Mouse (Mus musculus): ENCODE measurements around the gene Hnrnpu. TPM values are rescaled to one million over a fixed set of nuclear protein-coding genes. Genes with fewer than 3 reads are reported as not detected.
"Not testable (repeated sequence)": the region's sequence is repeated elsewhere in the genome, so short reads cannot be mapped to it uniquely, and the experiment has no call there.

Gene Hnrnpu
- polyA plus RNA-seq, 1 experiment from 2014 or later, result 239 TPM

DNA sequence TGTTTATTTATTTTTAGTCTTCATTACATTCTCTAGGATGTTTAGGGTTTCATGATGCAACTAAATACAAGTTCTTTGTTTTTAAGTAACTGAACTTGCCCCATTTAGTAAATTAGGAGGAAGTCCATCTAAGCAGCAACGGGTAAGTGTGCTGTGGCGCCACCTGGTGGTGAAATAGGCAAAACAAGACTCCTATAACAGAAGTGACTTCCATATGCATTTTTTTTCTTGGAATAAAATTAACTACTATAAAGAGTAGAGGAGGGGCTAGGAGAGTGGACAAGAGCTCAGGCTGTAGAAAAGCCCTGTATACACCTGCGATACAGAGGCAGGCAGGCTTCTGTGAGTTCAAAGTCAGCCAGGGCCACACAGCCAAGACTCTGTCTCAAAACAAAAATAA lies 34.2 kb downstream of the Hnrnpu start:
- Histone ChIP-seq H3K27ac (ENCODE audit: low read length) (no peak overlapping the region), H3K4me3 (ENCODE audit: low read length) (no peak overlapping the region), H3K4me1 (replicated peaks; ENCODE audit: control insufficient read depth, insufficient read depth, low read length) (no peaks in the 10 kb centered on the region), H3K36me3 (ENCODE audit: control insufficient read depth, insufficient read depth, low read length) (no peaks in the 10 kb centered on the region), H3K9ac (ENCODE audit: low read length) (no peak overlapping the region), H3K9me3 (ENCODE audit: control insufficient read depth, low read length) (no peaks in the 10 kb centered on the region), H3K4me2 (ENCODE audit: low read depth, low read length) (no peak overlapping the region), H3K27me3 (ENCODE audit: control insufficient read depth, insufficient read depth, low read depth, low read length) (no peaks in the 10 kb centered on the region)
- peak; percentile 57; the same call in 1 of the 2 replicates for ATAC-seq (ENCODE audit: low read depth)
- WGBS, result 16% methylated on average over 3 of the region's 3 CpGs

DNA sequence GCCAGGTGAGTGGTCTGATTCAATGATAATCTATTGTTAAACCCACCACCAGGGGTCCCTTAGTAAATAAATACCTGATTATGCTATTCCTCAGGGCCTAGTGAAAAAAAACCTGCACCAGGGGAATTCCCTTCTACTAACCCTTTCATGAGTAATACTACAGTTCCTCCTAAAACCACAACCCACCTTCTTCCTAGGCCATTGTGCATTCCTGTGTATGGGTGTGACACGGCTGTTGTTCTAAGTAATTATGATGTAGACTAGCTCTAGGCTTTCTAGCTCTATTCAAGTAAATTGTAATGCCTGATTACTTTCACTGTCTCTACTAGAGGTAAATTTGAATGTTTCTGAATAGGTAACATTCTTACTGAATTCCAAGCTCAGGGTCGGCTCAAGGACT lies 36.3 kb downstream of the Hnrnpu start:
- 89% methylated on average over 2 of the region's 2 CpGs for WGBS
- ATAC-seq (ENCODE audit: low read depth); H3K27ac ChIP-seq (ENCODE audit: low read length): not testable (repeated sequence)

DNA sequence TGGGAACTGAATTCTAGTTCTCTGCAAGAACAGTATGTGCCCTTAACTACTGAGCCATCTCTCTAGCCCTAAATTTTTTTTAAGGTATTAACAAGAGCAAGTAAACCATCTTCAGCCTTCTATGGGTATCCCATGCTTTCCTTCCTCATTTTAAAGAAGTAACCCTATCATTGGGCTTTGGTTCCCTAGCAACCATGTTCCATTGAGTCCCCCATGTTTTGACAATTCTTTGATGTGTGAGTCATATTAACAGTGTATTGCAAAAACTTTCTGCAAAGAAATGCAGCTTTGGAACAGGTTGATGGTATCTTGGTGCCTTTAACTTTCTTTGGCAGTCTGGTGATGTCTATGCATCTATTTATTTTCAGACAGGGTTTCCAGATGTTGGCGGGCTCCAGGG lies 43.5 kb downstream of the Hnrnpu start:
- H3K4me2 ChIP-seq (ENCODE audit: low read depth, low read length), result no peak overlapping the region
- ATAC-seq (ENCODE audit: low read depth), result no peak
- WGBS, result 86% methylated on average over 1 of the region's 1 CpGs
- H3K36me3 ChIP-seq (ENCODE audit: control insufficient read depth, insufficient read depth, low read length), result no peaks in the 10 kb centered on the region
- H3K27me3 ChIP-seq (ENCODE audit: control insufficient read depth, insufficient read depth, low read depth, low read length), result no peaks in the 10 kb centered on the region
- H3K4me3 ChIP-seq (ENCODE audit: low read length), result no peak overlapping the region
- no peak overlapping the region for H3K27ac ChIP-seq (ENCODE audit: low read length)
- H3K4me1 ChIP-seq (replicated peaks; ENCODE audit: control insufficient read depth, insufficient read depth, low read length), result no peaks in the 10 kb centered on the region
- H3K9me3 ChIP-seq (ENCODE audit: control insufficient read depth, low read length), result no peaks in the 10 kb centered on the region
- H3K9ac ChIP-seq (ENCODE audit: low read length), result no peak overlapping the region

More for the DNA sequence above, 36.3 kb downstream of the Hnrnpu start:
- H3K4me2 ChIP-seq (ENCODE audit: low read depth, low read length); H3K9me3 ChIP-seq (ENCODE audit: control insufficient read depth, low read length); H3K36me3 ChIP-seq (ENCODE audit: control insufficient read depth, insufficient read depth, low read length); H3K4me1 ChIP-seq (replicated peaks; ENCODE audit: control insufficient read depth, insufficient read depth, low read length); H3K4me3 ChIP-seq (ENCODE audit: low read length); H3K9ac ChIP-seq (ENCODE audit: low read length); H3K27me3 ChIP-seq (ENCODE audit: control insufficient read depth, insufficient read depth, low read depth, low read length): not testable (repeated sequence)

DNA sequence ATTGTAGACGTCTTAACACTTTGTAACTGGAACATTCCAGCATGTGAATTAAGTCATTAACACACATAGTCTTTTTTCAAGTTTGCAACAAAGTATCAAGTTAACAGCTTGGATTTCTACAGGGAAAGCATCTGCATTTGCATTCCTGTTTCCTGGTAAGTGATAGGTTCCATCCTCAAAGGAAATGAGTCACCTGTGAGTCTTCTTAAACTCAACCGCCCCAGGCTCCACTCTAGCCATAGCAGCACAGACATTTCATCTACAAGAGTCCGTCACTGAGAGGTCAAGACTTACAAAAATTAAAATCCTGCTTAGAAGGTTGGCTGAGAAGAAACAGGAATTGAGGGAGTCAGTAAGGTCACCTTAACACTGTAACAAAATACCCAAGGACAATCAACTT lies 45.9 kb downstream of the Hnrnpu start:
- Histone ChIP-seq H3K9me3 (ENCODE audit: control insufficient read depth, low read length) (no peaks in the 10 kb centered on the region), H3K9ac (ENCODE audit: low read length) (no peak overlapping the region), H3K4me2 (ENCODE audit: low read depth, low read length) (no peak overlapping the region), H3K4me3 (ENCODE audit: low read length) (no peak overlapping the region), H3K4me1 (replicated peaks; ENCODE audit: control insufficient read depth, insufficient read depth, low read length) (no peaks in the 10 kb centered on the region), H3K36me3 (ENCODE audit: control insufficient read depth, insufficient read depth, low read length) (no peaks in the 10 kb centered on the region), H3K27ac (ENCODE audit: low read length) (no peak overlapping the region), H3K27me3 (ENCODE audit: control insufficient read depth, insufficient read depth, low read depth, low read length) (no peaks in the 10 kb centered on the region)
- WGBS, result 63% methylated on average over 3 of the region's 3 CpGs
- ATAC-seq (ENCODE audit: low read depth), result no peak

DNA sequence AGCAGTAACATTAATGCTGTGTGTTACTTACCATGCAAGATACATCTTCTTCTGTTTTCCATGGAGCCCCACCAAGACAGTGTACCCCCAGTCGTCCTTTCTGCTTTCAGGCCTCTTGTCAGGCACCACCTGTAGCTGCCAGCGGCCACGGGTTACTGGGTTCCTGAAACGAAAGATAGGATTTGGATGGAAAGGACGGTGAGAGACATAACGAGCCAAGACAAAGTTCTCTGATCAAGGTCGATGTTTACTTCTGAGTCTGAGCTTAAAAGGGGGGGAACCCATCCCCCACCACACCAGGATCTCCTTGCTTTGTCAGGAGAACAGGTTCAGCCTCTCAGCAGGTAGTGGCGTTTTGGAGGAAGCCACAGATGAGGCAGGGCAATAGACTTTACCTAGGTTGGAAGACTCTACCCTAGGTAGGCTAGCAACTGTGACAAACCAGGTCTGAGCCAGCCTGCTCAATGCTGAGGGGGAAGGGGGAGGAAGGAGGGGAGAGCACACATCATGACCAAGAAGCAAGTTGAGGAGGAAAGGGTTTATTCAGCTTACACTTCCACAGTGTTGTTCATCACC lies 49.9 kb downstream of the Hnrnpu start:
- WGBS, result 54% methylated on average over 8 of the region's 8 CpGs
- H3K4me2 ChIP-seq (ENCODE audit: low read depth, low read length), result no peak overlapping the region
- H3K27ac ChIP-seq (ENCODE audit: low read length), result no peak overlapping the region
- no peaks in the 10 kb centered on the region for H3K4me1 ChIP-seq (replicated peaks; ENCODE audit: control insufficient read depth, insufficient read depth, low read length)
- ATAC-seq (ENCODE audit: low read depth), result no peak
- H3K9ac ChIP-seq (ENCODE audit: low read length), result no peak overlapping the region
- H3K27me3 ChIP-seq (ENCODE audit: control insufficient read depth, insufficient read depth, low read depth, low read length), result no peaks in the 10 kb centered on the region
- H3K36me3 ChIP-seq (ENCODE audit: control insufficient read depth, insufficient read depth, low read length), result no peaks in the 10 kb centered on the region
- H3K4me3 ChIP-seq (ENCODE audit: low read length), result no peak overlapping the region
- no peaks in the 10 kb centered on the region for H3K9me3 ChIP-seq (ENCODE audit: control insufficient read depth, low read length)

DNA sequence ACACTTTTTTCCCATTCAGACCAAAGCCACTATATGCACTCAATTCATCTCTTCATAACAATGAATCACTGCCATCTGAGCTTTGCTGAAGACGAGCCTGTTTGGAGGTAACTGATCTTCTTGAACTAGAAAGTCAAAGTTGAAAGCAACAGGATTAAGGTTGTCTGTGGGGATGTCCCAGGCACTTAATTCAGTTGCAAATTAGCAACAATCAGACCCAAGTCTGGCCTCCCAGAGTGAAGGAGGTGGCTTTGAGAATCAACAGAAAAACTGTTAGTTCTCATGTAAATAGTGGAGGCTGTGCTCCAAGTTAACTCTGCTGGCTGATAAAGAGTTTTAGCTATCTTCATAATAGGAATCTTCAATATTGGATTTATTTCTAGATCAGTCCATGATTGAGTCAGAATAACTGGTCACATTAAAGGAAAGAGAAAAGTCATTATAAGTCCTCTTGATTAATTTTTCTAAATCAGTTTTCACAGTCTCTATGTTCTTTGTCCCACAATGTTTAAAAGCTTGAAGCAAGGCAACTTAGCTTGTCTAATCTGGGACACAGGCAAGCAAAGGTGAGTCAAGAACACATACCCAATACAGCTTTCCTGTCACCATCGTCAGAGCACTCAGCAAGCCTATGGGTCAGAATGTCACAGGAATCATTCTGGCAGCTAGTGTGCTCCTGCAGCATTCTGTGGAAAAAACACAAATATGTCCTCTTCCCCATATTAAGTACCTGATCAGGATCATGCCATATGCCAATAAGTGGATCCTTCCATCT lies 53.5 kb downstream of the Hnrnpu start:
- Histone ChIP-seq H3K4me2 (ENCODE audit: low read depth, low read length) (no peak overlapping the region), H3K4me1 (replicated peaks; ENCODE audit: control insufficient read depth, insufficient read depth, low read length) (no peaks in the 10 kb centered on the region), H3K36me3 (ENCODE audit: control insufficient read depth, insufficient read depth, low read length) (no peaks in the 10 kb centered on the region), H3K4me3 (ENCODE audit: low read length) (no peak overlapping the region), H3K9ac (ENCODE audit: low read length) (no peak overlapping the region), H3K27ac (ENCODE audit: low read length) (no peak overlapping the region), H3K27me3 (ENCODE audit: control insufficient read depth, insufficient read depth, low read depth, low read length) (no peaks in the 10 kb centered on the region), H3K9me3 (ENCODE audit: control insufficient read depth, low read length) (no peaks in the 10 kb centered on the region)
- no peak for ATAC-seq (ENCODE audit: low read depth)
- WGBS, result 66% methylated on average over 2 of the region's 2 CpGs

DNA sequence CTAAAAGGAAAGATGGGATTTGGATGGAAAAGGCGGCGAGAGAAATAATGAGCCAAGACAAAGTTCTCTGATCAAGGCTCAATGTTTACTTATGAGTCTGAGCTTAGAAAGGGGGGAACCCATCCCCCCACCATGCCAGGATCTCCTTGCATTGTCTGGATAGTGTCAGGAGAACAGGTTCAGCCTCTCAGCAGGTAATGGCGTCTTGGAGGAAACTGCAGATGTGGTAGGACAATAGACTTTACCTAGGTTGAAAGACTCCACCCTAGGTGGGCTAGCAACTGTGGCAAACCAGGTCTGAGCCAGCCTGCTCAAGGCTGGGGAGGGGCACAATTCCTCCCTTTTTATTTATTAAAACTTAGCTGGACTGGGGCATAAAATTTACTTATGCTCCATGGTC lies 54.3 kb downstream of the Hnrnpu start:
- H3K36me3 ChIP-seq (ENCODE audit: control insufficient read depth, insufficient read depth, low read length); H3K4me2 ChIP-seq (ENCODE audit: low read depth, low read length); H3K4me1 ChIP-seq (replicated peaks; ENCODE audit: control insufficient read depth, insufficient read depth, low read length); H3K9me3 ChIP-seq (ENCODE audit: control insufficient read depth, low read length); H3K27ac ChIP-seq (ENCODE audit: low read length); ATAC-seq (ENCODE audit: low read depth); H3K27me3 ChIP-seq (ENCODE audit: control insufficient read depth, insufficient read depth, low read depth, low read length); H3K9ac ChIP-seq (ENCODE audit: low read length); H3K4me3 ChIP-seq (ENCODE audit: low read length): not testable (repeated sequence)
- 87% methylated on average over 3 of the region's 3 CpGs for WGBS

DNA sequence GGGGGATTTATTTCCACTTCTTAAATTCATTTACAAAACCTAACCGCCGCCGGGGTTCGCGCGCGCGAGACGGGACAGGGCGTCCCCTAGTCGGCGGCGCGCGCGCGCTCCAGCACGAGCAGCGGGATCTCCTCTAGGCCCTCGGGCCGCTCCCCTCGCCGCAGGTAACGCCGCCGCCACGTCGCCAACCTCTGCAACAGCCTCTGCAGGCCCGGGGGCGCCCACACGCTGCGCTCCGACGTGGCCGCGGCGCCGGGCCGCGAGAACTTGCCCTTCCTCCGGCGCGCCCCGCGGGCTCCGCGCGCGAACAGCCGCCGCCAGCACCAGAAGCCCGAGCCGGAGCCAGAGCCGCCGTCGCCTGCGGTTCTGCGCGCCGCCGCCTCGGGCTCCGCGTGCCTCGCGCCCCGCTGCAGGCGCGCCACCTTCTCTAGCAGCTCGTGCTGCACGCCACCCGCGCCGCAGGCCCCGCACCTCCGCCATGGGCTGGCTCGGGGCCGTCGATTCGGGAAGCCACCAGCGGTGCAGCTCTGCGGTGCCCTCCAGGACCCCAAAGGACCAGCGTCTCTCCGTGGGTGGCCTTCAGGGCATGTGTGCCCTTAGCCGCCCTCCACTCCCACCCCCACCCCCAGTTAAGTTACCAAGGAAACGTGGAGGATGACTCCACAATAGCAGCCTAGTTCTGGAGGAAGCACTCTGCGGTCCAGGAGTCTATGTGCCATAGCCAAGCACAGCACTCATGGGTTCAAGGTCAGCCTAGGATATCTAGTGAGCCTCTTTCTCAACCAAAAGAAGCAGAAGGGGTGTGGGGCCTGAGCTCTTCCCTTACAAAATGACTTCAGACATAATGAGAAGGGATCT lies 61.3 kb downstream of the Hnrnpu start:
- under 1% methylated on average over 62 of the region's 87 CpGs for WGBS
- H3K4me3 ChIP-seq (ENCODE audit: low read length), result peak overlapping the region; percentile 61
- H3K9me3 ChIP-seq (ENCODE audit: control insufficient read depth, low read length), result no peaks in the 10 kb centered on the region
- H3K4me1 ChIP-seq (replicated peaks; ENCODE audit: control insufficient read depth, insufficient read depth, low read length), result peaks cover 6% of the 10 kb centered on the region; the same call in 1 of the 2 replicates
- peak overlapping the region; percentile 74 for H3K4me2 ChIP-seq (ENCODE audit: low read depth, low read length)
- H3K27ac ChIP-seq (ENCODE audit: low read length), result peak overlapping the region; percentile 46; the same call in 1 of the 2 replicates
- peak overlapping the region; percentile 84 for H3K9ac ChIP-seq (ENCODE audit: low read length)
- H3K36me3 ChIP-seq (ENCODE audit: control insufficient read depth, insufficient read depth, low read length), result no peaks in the 10 kb centered on the region
- ATAC-seq (ENCODE audit: low read depth), result peak; percentile 93
- H3K27me3 ChIP-seq (ENCODE audit: control insufficient read depth, insufficient read depth, low read depth, low read length), result no peaks in the 10 kb centered on the region; the same call in 1 of the 2 replicates

DNA sequence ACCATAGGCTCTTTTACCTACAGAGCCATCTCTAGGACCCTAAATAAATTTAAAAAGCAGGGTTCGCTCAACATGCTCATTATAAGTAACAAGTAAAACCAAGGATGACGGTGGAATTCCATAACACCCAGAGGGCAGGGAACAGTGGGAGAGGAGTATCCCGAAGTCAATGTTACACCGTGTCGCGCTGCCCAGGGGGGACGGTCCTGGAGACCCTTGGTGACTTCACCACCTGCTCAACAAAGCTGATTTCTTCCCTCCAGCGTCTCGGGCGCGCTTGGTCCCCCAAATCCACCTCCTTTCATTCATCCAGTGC lies 61.9 kb downstream of the Hnrnpu start:
- ATAC-seq (ENCODE audit: low read depth), result peak; percentile 56
- no peaks in the 10 kb centered on the region for H3K36me3 ChIP-seq (ENCODE audit: control insufficient read depth, insufficient read depth, low read length)
- no peaks in the 10 kb centered on the region; the same call in 1 of the 2 replicates for H3K27me3 ChIP-seq (ENCODE audit: control insufficient read depth, insufficient read depth, low read depth, low read length)
- peak overlapping the region; percentile 74 for H3K4me2 ChIP-seq (ENCODE audit: low read depth, low read length)
- H3K9me3 ChIP-seq (ENCODE audit: control insufficient read depth, low read length), result no peaks in the 10 kb centered on the region
- peaks cover 6% of the 10 kb centered on the region; the same call in 1 of the 2 replicates for H3K4me1 ChIP-seq (replicated peaks; ENCODE audit: control insufficient read depth, insufficient read depth, low read length)
- H3K4me3 ChIP-seq (ENCODE audit: low read length), result peak overlapping the region; percentile 61
- WGBS, result 7% methylated on average over 11 of the region's 11 CpGs
- H3K9ac ChIP-seq (ENCODE audit: low read length), result peak overlapping the region; percentile 84
- H3K27ac ChIP-seq (ENCODE audit: low read length), result no peak overlapping the region

Data from lung, embryonic 16.5 days (tissue).